Mouse (Mus musculus) left cerebral cortex, postnatal 25 days (tissue): ENCODE measurements around the gene Frmd4b. TPM values are rescaled to one million over a fixed set of nuclear protein-coding genes. Genes with fewer than 3 reads are reported as not detected.
A peak's percentile ranks its signal among the peaks of the same experiment; 100 is the strongest.
"Not testable (repeated sequence)": the region's sequence is repeated elsewhere in the genome, so short reads cannot be mapped to it uniquely, and the experiment has no call there.

Experiments
- DNase-seq, 2 experiments: peaks; one replicate each; pipeline ENCODE4 v3.0.0; 2022; ENCODE audit warnings: low spot score in 2 of 2, mixed read lengths in 1 of 2
- intact Hi-C: fragments of 180-260 bp; cut with DNase I; formaldehyde crosslinking; loops from one replicate; pipeline ENCODE4 v1.15.1; 2025
- total RNA-seq, 2 experiments: library from RNA; stranded (reverse); gene quantifications; 2 replicates each; pipeline ENCODE4 v1.2.3; 2021

Gene Frmd4b
- total RNA-seq, 2 experiments from 2014 or later: 16.4 to 17.6 TPM

DNA sequence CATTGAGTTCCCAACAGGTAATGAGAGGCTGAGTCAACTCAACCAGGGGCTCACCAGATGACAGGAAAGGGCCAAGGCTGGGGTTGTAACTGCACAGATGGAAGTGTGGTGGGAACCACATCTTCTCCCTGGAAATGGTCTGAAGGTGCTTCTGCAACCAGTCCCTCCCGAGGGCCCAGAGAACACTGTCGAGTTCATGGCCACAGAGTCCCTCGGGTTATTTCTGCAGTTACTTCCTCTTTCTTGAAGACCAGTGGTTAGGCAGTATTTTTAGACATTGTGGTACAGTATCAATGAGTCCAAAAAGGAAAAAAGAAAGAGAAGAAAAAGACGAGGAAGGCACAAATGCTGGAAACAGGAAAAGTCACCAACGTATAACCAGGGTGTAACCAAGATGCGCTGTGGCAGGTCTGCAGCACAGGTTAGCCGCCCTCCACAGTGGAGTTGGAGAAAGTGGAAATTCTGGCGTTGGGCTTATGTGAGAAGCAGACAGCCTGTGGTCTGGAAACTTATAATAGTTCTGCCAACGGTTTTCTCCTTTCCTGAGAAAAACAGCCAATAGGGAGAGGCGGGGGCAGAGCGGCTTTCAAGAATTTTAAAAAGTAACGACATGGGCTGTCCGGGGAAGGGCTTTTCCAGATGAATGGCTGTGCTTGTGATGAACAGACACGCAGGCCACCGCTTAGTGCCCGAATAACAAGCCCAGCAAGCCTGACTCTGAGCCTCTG lies 178.3 kb downstream of the Frmd4b start:
- intact Hi-C loops: no loop called here
- DNase-seq: peak in 1 of 2 experiments; percentile 16

DNA sequence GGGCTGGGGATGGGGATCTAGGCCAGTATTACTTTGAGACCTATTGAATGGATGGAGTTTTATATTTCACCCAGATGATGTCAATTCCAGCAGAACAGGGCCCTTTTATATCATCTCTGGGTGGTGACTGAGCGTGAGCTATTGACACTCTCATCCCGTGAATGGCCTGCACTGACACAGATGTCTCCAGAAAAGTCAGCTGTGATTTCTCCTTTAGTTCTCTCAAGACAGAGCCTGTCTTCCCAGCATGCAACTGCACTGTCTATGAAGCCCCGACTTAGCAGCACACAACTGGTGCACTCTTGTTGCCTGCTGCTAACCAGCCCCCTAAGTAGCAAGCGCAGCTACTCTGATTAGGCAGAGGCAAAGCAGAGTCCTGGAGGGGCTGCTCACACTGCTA lies 182.6 kb downstream of the Frmd4b start:
- intact Hi-C loops: no loop called here
- DNase-seq: peak in 1 of 2 experiments; percentile 19

DNA sequence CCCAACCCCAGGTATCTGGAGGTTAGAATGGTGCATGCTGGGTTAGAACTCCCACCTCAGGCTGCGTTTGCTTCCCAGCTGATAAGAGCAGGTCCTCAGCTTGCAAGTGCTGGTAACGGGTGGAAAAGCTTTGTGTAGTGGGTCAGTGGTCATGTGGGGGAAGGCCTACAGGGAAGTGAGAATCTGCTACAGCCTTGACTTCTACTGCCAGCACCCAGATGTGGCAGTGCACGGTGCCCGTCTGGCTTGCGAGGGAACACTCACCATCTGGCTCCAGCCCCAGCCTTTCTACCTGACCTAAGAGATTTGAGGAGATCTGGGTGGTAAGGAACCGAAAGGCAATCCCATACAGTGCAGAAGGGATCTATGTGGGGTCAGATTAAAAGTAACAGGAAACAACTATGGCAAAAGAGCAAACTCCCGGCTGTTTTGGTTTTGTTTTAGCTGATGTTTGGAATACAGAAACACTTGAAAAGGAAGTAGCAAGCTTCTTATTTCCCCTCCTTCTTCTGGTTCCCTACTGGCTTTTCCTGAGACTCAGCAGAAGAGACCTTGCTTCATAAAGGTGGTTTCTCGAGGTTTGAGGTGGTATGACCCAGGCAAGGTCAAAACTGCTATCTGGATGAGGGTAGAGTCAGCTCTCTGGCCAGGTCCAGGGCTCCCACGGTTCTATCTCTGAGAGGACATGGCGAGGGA lies 185.9 kb downstream of the Frmd4b start:
- intact Hi-C loops: no loop called here
- peak in 1 of 2 experiments; percentile 16 for DNase-seq

DNA sequence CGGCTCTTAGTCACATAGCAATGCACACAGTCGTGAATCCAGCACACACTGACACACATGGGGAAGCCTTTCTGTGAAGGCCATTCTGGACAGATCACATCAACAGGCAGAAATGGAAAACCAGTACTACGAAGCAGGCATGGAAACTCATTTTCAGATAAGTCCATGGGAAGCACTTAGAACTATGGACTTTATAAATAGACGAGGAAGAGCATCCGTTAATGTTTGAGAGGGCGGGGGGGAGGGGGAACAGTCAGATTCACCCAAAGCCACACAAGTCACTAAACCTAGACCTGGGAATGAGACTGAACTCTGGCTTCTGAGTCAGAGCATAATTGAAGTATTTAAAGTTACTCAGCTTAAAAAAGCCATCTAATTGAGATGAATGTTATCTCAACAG lies 186.8 kb downstream of the Frmd4b start:
- no peak for DNase-seq
- intact Hi-C loops: no loop called here

DNA sequence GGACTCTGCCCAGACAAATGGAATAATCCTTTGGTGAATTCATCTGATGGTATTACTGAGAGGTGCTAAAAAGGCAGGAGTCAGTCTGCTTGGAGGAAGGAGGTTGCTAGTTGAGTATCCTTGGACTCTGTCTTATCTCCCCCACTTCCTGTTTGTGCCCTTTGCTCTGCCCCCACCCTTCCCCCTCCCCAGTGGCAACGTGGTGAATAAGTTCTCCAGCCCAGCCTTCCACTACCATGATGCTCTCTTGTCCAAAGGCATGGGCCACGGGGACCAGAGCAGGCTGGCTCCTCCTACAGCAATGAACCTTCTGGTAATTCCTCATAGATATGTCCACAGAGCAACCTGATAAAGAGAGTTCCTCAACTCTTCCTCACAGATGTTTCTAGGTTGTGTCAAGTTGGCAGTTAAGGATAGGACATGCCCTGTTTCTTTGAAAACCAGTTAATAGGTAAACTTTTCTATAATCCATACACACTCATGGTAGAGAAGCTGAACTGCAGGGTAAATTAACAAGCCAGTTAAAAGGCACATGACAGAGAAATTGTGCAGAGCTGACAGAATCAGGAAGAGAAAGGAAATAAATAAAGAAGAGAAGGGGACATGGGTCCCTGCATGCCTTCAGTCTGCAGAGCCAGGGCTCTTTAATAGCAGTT lies 187.5 kb downstream of the Frmd4b start:
- DNase-seq: no peak
- intact Hi-C loops: no loop called here

DNA sequence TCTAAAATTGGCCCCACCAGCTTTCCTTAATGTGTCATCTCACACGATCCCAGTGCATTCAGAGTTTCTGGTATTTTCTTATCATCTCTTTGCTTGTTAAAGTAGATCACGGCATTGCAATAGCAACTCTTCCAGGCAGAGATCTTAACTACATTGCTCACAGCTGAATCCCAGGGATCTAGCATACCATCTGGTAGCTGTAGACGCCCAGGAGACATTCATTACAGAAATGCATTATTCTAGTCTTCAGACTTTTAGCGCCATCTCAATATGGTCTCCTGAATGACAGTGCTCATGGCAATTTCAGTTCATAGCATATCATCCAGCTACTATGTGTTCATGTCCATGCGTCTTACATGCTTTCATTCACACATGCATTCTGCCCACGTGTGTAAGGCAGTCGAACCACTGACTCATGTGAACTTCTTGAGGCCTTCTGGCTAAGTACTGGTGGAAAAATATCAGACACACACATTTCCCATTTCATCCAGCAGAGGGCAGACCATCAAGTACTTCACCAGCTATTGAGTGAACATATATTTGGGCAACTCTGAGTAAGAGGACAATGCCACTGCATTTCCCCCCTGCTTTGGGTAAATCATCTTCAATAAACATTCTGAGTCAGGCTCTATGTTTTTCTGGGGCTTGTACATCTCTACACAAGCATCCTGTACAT lies 197.4 kb downstream of the Frmd4b start:
- intact Hi-C loops: loop anchor here (1.0 to 5.0 kb wide), 3 partner anchors 82 to 319 kb away; no protein-coding TSS in a partner anchor
- DNase-seq: peak; percentile 83 to 87

DNA sequence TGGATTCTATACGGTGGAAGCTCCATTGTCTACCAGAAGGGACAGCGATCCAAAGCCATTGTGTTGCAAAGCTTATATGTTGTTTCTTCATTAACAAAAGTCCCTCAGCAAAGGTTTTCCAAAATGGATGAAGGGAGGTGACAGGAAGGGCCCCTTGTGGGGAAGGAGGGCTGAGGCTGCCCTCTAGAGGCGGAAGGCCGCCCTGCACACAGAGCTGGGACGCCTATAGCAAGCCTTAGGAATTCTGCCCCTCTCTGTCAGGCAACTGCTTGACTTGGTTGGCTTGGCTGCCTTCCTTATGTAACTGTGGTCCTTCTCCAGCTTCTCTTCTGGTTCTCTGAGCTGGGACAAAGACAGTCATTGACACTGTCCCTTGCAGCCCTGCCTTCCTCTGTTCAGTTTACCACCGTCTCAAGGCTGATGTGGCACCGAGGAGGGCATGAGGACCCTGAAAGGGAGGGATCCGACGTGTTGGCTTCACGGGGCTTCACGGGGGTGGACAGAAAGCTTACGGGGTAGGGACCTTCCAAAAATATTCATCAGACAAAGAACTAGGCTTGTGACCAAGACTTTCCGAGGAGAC lies 200.3 kb downstream of the Frmd4b start:
- intact Hi-C loops: no loop called here
- peak; percentile 39 to 47 for DNase-seq

DNA sequence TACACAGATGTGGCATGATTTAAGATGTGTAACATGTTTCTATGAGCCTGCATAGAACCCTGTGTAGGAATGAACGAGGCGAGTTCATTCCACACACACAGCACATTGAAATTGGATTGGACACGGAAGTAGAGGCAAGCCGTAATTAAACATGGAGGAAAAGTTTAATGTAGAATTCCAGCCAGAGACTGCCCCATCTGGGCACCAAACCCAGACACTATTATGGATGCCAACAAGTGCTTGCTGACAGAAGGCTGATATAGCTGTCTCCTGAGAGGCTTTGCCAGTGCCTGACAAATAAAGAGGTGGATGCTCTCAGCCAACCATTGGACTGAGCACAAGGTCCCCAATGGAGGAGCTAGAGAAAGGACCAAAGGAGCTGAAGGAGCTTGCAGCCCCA lies 201.8 kb downstream of the Frmd4b start:
- DNase-seq, intact Hi-C loops: not testable (repeated sequence)

DNA sequence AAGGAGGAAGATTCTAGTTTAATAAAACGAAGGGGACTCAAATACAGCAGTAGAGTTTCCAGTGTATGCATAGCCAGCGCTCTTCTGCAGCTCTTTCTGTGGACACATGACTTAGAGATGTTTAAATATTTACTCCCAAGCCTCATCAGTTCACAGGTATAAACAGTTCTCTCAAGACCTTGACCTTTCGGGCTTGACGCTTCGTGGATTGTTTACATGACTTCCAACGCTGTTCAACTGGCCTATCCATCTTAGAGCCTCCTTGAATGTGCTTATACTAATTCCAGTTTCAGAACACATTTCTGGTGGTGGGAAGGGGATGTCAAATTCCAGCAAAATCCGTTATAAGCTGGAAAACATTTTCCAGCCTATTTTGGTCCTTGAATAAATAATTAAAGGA lies 203.9 kb downstream of the Frmd4b start:
- intact Hi-C loops: no loop called here
- DNase-seq: no peak

DNA sequence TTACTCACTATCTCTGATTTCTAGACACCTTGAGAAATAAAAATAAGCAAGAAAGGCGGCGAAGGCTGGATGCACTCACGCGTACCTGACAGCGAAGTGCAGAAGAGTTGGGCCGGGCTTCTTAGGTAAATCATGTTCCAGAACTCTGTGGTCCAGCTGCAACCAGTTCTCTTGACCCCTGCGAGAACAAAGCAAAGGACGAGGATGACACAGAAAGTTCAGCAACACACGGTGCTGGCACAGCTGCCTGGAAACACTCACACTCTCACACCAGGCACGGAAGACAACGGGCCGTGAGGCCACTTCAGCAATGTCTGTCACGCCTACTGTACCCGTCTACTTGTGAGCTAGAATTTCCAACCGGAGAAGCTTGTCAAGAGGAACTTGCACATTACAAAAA lies 204.9 kb downstream of the Frmd4b start:
- intact Hi-C loops: no loop called here

DNA sequence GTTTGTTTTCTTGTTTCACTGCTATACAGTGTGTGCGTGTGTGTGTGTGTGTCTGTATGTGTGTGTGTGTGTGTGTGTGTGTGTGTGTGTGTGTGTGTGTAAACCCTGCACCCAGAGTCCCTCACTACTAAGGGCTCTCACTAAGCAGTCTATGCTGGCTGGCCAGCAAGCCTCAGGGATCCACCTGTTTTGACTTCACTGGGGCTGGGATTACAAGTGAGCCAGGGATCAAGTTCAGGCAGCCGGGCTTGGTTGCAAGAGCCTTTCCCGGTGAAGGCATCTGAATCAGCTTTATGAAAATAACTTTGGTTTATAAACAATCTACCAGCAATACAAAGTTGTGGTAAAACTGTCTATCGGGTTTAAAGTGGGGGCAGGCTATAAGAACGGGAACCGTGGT lies 206.0 kb downstream of the Frmd4b start:
- intact Hi-C loops: no loop called here
- DNase-seq: no peak

More for the DNA sequence above, 204.9 kb downstream of the Frmd4b start:
- no peak for DNase-seq

DNA sequence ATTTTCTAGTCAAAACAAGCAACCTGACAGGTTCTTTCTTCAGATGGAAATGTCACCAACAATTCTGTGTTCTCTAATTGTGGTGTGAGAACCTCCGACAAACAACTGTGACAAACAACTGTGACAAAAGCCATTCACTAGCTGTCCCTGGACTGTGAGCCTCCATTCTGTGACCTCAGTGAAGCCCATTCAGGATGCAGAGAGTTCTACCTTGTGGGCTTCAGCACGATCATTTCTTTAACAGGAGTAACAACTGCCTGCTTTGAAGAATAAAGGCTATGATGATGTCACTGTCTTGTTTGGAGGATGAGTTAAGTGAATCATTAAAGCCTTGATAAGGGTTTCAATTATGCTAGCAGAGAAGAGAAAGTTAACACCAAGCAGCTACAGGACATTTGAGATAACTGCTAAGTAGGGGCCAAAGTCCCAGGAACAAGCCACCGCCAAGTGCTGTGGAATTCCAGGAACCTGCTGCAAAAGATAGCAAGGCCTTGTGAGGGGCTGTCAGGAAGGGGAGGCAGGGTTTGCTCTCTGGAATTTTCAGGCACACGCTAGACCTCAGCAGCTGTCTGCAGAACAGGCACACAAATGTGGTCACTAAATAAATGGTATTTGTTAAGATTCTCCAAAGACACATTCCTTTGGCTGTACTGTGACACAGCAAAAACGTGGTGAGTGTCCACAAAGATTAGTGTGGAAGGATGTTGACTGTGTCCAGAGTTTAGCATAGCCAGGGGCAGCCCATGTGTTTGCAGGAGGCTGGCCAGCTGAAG lies 207.7 kb downstream of the Frmd4b start:
- intact Hi-C loops: no loop called here

DNA sequence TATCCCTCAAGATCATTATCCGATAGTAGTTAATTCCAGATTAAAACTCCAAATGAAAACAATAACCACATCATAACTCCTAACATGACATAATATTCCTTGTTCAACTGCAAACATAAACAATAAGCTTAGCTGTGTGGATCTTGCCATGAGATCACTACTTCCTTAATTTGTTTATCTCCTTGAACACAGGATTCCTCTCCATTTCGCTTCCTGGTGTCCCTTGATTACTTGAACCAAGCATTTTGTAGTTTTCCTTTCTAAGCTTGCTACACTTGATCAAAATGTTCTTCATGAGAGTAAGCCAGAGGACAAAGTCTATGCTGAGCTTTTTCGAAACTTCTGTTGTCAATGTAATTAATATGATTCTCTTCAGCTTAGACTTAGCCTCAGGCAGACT lies 209.4 kb downstream of the Frmd4b start:
- DNase-seq: no peak
- intact Hi-C loops: no loop called here

More for the DNA sequence above, 207.7 kb downstream of the Frmd4b start:
- no peak for DNase-seq

DNA sequence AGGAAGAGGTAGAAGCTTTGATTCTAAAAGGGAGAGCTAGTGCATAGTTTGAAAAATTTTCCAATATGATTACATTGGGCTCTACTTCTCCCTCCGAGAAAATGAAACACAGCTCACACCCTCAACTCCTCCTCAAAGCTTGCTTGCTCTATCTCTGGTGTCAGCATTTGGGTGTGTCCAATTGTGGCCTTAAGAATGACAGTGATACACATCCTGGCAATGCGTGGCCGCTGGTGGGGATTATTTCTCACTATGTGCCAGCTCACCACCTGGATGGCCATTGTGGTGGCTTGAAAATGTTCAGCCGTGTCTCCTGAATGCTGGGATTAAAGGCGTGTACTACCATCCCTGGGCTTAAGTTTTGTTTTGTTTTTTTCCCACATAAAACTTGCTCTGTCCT lies 209.9 kb downstream of the Frmd4b start:
- intact Hi-C loops: no loop called here

DNA sequence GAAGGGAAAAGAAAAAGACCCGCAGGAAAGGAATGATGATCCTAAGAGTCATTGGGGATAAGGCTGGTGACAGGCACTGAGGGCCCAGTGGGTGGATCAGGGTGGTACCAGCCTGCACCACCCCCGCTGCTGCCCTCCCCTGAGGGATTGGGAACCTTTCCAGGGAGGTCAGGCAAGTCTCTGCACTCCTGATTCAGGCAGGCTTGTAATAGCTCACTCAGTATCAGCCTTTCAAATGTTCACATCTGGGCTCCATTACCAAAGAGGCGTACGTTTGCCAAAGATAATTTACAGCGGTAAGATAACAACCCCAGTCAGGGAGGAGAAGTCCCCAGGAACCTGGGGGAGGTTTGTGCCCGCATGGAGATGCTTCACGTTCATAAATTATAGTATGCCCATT lies 212.0 kb downstream of the Frmd4b start:
- DNase-seq: no peak
- intact Hi-C loops: no loop called here

More for the DNA sequence above, 209.9 kb downstream of the Frmd4b start:
- no peak for DNase-seq

DNA sequence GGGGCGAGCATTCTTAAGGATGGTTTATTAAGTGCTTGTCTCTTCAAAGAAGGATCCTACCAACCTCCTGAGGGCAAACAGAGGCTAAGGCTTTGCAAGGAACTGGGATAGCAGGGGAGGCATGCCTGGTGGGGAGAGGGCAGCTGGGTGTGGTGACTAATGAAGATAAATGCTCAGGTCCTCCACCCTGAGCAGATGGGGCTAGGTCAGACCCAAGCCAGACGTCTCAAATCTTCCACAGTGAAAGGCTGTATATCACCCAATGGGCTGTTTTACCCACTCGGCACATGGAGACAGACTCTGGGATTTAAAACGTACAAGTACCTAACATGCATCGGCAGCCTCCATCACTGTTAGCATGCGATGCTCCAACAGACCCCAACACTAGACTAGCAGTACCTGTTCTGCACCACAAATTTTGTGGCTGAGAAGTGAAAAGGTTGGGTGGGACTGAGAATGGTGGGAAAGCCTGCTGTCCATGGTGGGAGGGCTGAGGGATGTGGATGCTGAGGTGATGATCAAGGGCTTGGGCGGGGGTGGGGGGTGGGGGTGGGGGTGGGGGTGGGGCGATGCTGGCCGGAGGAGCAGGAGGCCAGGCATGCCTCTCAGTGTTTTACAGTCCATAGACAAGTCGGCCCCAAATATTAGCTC lies 214.4 kb downstream of the Frmd4b start:
- intact Hi-C loops: no loop called here
- no peak for DNase-seq

DNA sequence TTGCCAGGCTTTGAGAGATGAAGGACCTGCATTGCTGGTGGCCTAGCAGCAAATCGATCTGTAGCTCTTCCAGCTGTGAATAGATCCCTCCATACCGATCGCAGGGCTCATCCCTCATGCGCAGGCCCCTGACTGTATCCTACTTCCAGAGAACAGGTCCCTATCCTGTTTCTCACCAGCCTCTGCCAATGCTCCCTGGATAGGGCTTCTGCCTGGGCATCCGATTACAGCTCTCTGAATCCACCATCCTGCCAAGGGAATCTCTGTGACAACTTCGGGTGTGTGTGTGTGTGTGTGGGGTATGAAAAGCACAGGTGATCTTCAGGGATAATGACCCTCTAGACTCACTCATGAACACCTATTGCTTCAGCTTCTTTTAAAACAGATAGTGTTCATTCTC lies 216.9 kb downstream of the Frmd4b start:
- DNase-seq: no peak
- intact Hi-C loops: no loop called here

DNA sequence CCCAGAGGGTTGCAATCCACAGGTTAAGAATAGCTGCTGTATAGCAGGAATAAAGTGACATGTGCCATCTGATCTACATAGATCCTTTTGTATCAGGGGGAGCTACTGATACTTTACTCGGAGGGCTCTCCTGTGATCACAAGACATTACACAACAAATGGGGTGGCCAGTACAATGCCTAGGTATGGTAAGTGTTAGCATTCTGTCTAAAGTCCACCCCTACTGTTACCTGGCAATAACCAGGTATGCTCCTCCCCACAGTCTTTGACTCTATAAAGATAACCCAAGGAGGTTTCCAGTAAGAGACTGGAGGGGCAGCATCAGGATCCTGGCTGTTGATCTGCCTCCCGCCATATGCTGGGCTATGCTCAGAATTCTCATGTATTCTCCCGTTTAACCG lies 219.4 kb downstream of the Frmd4b start:
- no peak for DNase-seq
- intact Hi-C loops: loop anchor here (5.0 kb wide), 1 partner anchor 51 kb away; no protein-coding TSS in a partner anchor
